Mouse (Mus musculus) heart, embryonic 11.5 days (tissue): ENCODE measurements around the gene Nr4a2. TPM values are rescaled to one million over a fixed set of nuclear protein-coding genes. Genes with fewer than 3 reads are reported as not detected.

Experiments used
- ATAC-seq: fragments of 200-750 bp; cut with Nextera tagmentation; replicated peaks from 2 replicates; pipeline ENCODE4 v1.8.0; 2017; ENCODE audit warnings: moderate library complexity; ENCODE audit not compliant: insufficient number of reproducible peaks, low FRiP score, low TSS enrichment
- H3K27ac ChIP-seq: fragments of 300-500 bp; sonication (generic); 2 replicates; pipeline ENCODE4 v1.5.1; 2014; ENCODE audit warnings: mild to moderate bottlenecking, low read depth, low read length
- H3K27me3 ChIP-seq: fragments of 300-500 bp; sonication (generic); 2 replicates; pipeline ENCODE4 v1.6.1; 2014; ENCODE audit warnings: mild to moderate bottlenecking, low read length, mixed read lengths; ENCODE audit not compliant: control insufficient read depth, insufficient read depth
- H3K36me3 ChIP-seq: fragments of 300-500 bp; sonication (generic); 2 replicates; pipeline ENCODE4 v1.6.1; 2014; ENCODE audit warnings: mild to moderate bottlenecking, low read length, moderate library complexity, mixed read lengths; ENCODE audit not compliant: control insufficient read depth, insufficient read depth
- H3K4me1 ChIP-seq: fragments of 300-500 bp; sonication (generic); 2 replicates; pipeline ENCODE4 v1.6.1; 2014; ENCODE audit warnings: low read length; ENCODE audit not compliant: control insufficient read depth, insufficient read depth
- H3K4me2 ChIP-seq: fragments of 300-500 bp; sonication (generic); 2 replicates; pipeline ENCODE4 v1.6.1; 2014; ENCODE audit warnings: mild to moderate bottlenecking, moderate library complexity
- H3K4me3 ChIP-seq: fragments of 300-500 bp; sonication (generic); 2 replicates; pipeline ENCODE4 v1.5.1; 2014; ENCODE audit warnings: low read depth, low read length
- H3K9ac ChIP-seq: fragments of 300-500 bp; sonication (generic); 2 replicates; pipeline ENCODE4 v1.6.1; 2014; ENCODE audit warnings: mild to moderate bottlenecking, low read depth, low read length, moderate library complexity
- H3K9me3 ChIP-seq: fragments of 300-500 bp; sonication (generic); replicated peaks from 2 replicates; pipeline ENCODE4 v1.6.1; 2016; ENCODE audit warnings: low read length; ENCODE audit not compliant: control insufficient read depth
- WGBS: fragments of 180-500 bp; shearing (Covaris S2); extraction: QIAGEN DNeasy Blood & Tissue Kit; methylation state at CpG from one replicate; pipeline ENCODE4 v1.1.7; 2014; ENCODE audit not compliant: insufficient replicate concordance; 5-methylcytosine and 5-hydroxymethylcytosine counted together
- polyA plus RNA-seq: library from polyadenylated mRNA; unstranded; fragments of >200 nt; fragmentation: Nextera tagmentation; extraction: Ambion mirVana; gene quantifications from 2 replicates; pipeline ENCODE4 v1.2.1, GENCODE M21; 2014

Nr4a2 gene
- polyA plus RNA-seq, 1 experiment from 2014 or later: 2.8 TPM

GRCm38 (mm10) chr2:57114211-57115151 is 9.3 kb downstream of the Nr4a2 start:
- peak; percentile 83 for ATAC-seq
- H3K4me1 ChIP-seq: peaks cover 5% of the 10 kb centered on the region
- peak overlapping the region; percentile 100 for H3K4me2 ChIP-seq
- H3K36me3 ChIP-seq: no peaks in the 10 kb centered on the region
- peak overlapping the region; percentile 85 for H3K4me3 ChIP-seq
- H3K9me3 ChIP-seq: no peaks in the 10 kb centered on the region
- peaks cover 41% of the 10 kb centered on the region for H3K27me3 ChIP-seq
- H3K9ac ChIP-seq: peak overlapping the region; percentile 79
- no peak overlapping the region for H3K27ac ChIP-seq
- under 1% methylated on average over 87 of the region's 88 CpGs for WGBS

- no peak overlapping the region for H3K4me3 ChIP-seq
- H3K9ac ChIP-seq: no peak overlapping the region
- no peak for ATAC-seq
- peaks cover 5% of the 10 kb centered on the region for H3K4me1 ChIP-seq
- H3K36me3 ChIP-seq: no peaks in the 10 kb centered on the region
- no peak overlapping the region for H3K27ac ChIP-seq
- H3K4me2 ChIP-seq: peak overlapping the region; percentile 100
- no peaks in the 10 kb centered on the region for H3K9me3 ChIP-seq
- 20% methylated on average over 5 of the region's 5 CpGs for WGBS
- H3K27me3 ChIP-seq: peaks cover 52% of the 10 kb centered on the region
Measured at GRCm38 (mm10) chr2:57113431-57113830, 10.4 kb downstream of the Nr4a2 start.

- no peak overlapping the region for H3K27ac ChIP-seq
- WGBS: 23% methylated on average over 6 of the region's 6 CpGs
- no peak for ATAC-seq
Measured at GRCm38 (mm10) chr2:57112949-57113348, 10.9 kb downstream of the Nr4a2 start.

GRCm38 (mm10) chr2:57111791-57112538 is 11.8 kb downstream of the Nr4a2 start:
- Histone ChIP-seq H3K4me2 (peak overlapping the region; percentile 38), H3K9me3 (no peaks in the 10 kb centered on the region), H3K9ac (no peak overlapping the region), H3K36me3 (no peaks in the 10 kb centered on the region), H3K4me1 (peaks cover 5% of the 10 kb centered on the region), H3K4me3 (peak overlapping the region; percentile 14; the same call in 1 of the 2 replicates), H3K27me3 (peaks cover 62% of the 10 kb centered on the region), H3K27ac (no peak overlapping the region)
- WGBS: 4% methylated on average over 38 of the region's 38 CpGs
- ATAC-seq: no peak

More at GRCm38 (mm10) chr2:57112949-57113348, 10.9 kb downstream of the Nr4a2 start:
- Histone ChIP-seq H3K27me3 (peaks cover 57% of the 10 kb centered on the region), H3K36me3 (no peaks in the 10 kb centered on the region), H3K4me1 (peaks cover 5% of the 10 kb centered on the region), H3K9me3 (no peaks in the 10 kb centered on the region), H3K4me2 (no peak overlapping the region), H3K9ac (no peak overlapping the region), H3K4me3 (no peak overlapping the region)

GRCm38 (mm10) chr2:57111011-57111790 is 12.6 kb downstream of the Nr4a2 start:
- Histone ChIP-seq H3K4me1 (peaks cover 5% of the 10 kb centered on the region), H3K27ac (no peak overlapping the region), H3K9me3 (no peaks in the 10 kb centered on the region), H3K27me3 (peaks cover 62% of the 10 kb centered on the region), H3K4me2 (peak overlapping the region; percentile 38), H3K4me3 (peak overlapping the region; percentile 14; the same call in 1 of the 2 replicates), H3K36me3 (no peaks in the 10 kb centered on the region), H3K9ac (no peak overlapping the region)
- WGBS: 5% methylated on average over 39 of the region's 39 CpGs
- no peak for ATAC-seq

GRCm38 (mm10) chr2:57110401-57110800 is 13.4 kb downstream of the Nr4a2 start:
- H3K27me3 ChIP-seq: peaks cover 70% of the 10 kb centered on the region
- no peak overlapping the region; the same call in 1 of the 2 replicates for H3K4me3 ChIP-seq
- no peaks in the 10 kb centered on the region for H3K36me3 ChIP-seq
- no peak overlapping the region for H3K4me2 ChIP-seq
- no peaks in the 10 kb centered on the region for H3K9me3 ChIP-seq
- WGBS: 10% methylated on average over 16 of the region's 16 CpGs
- no peak overlapping the region for H3K27ac ChIP-seq
- ATAC-seq: no peak
- H3K9ac ChIP-seq: no peak overlapping the region
- H3K4me1 ChIP-seq: peaks cover 5% of the 10 kb centered on the region

GRCm38 (mm10) chr2:57109926-57110325 is 13.9 kb downstream of the Nr4a2 start:
- H3K27me3 ChIP-seq: peaks cover 74% of the 10 kb centered on the region
- 4% methylated on average over 14 of the region's 14 CpGs for WGBS
- ATAC-seq: no peak
- H3K4me2 ChIP-seq: no peak overlapping the region
- no peak overlapping the region for H3K9ac ChIP-seq
- H3K9me3 ChIP-seq: no peaks in the 10 kb centered on the region
- H3K36me3 ChIP-seq: no peaks in the 10 kb centered on the region
- H3K4me1 ChIP-seq: peaks cover 5% of the 10 kb centered on the region
- no peak overlapping the region; the same call in 1 of the 2 replicates for H3K4me3 ChIP-seq
- no peak overlapping the region for H3K27ac ChIP-seq

GRCm38 (mm10) chr2:57109301-57109700 is 14.5 kb downstream of the Nr4a2 start:
- Histone ChIP-seq H3K9me3 (no peaks in the 10 kb centered on the region), H3K9ac (no peak overlapping the region), H3K36me3 (no peaks in the 10 kb centered on the region), H3K27ac (no peak overlapping the region), H3K4me3 (no peak overlapping the region), H3K4me2 (no peak overlapping the region), H3K4me1 (peaks cover 5% of the 10 kb centered on the region), H3K27me3 (peaks cover 80% of the 10 kb centered on the region)
- no peak for ATAC-seq
- 6% methylated on average over 11 of the region's 11 CpGs for WGBS
